Mouse (Mus musculus): ENCODE measurements around the gene Dicer1. TPM values are rescaled to one million over a fixed set of nuclear protein-coding genes. Genes with fewer than 3 reads are reported as not detected.

Gene Dicer1
- total and polyA plus RNA-seq, 3 experiments = 14.6 to 25.9 TPM; not detected in 1

DNA sequence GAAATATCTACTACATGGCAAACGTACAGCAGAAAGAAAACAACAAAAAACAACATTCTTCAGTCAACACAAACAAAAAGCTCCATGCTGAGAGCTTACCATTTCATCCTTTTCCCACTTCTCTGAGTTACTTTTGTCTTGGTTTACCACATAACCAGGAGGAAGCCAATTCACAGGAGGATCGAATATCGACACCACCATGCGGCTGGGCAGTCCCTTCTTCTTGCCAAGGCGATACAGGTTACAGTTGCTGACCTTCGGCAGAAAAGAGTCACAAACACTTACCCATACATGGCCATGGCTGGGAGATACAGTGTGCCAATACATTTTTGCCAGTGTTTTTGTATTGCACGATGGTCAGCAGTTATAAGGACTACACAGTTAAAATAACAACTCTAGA is 51.5 kb downstream of the Dicer1 start:
- TF ChIP-seq EP300 (IDR thresholded peaks at IDR 0.05; ENCODE audit: low read depth in 1 of 2, low read length in 2 of 2) = no peak
- TF ChIP-seq ELF1 (IDR thresholded peaks at IDR 0.05; ENCODE audit: low read depth, low read length) = no peak
- no peak for TF ChIP-seq GABPA (IDR thresholded peaks at IDR 0.05; ENCODE audit: low read depth, low read length)
- no peak for TF ChIP-seq TCF12 (IDR thresholded peaks at IDR 0.05; ENCODE audit: low read depth, low read length)
- TF ChIP-seq HCFC1 (IDR thresholded peaks at IDR 0.05; ENCODE audit: low read depth, low read length) = no peak
- Histone ChIP-seq H3K79me2 (ENCODE audit: control insufficient read depth, insufficient read depth, low read length, poor library complexity) (no peaks in the 10 kb centered on the region), H3K9me3 (replicated peaks; ENCODE audit: insufficient read depth, low read length) (no peaks in the 10 kb centered on the region), H3K4me1 (ENCODE audit: control insufficient read depth in 1 of 2, insufficient read depth in 2 of 2, low read length in 2 of 2) (peaks cover 0 to 2% of the 10 kb centered on the region in 2 experiments; a peak in 2 of 4 replicates), H3K4me3 (ENCODE audit: control insufficient read depth in 1 of 2, insufficient read depth in 1 of 2, low read depth in 2 of 2, low read length in 2 of 2) (no peak overlapping the region), H3K9ac (ENCODE audit: control insufficient read depth, low read depth, low read length, poor library complexity, severe bottlenecking) (no peak overlapping the region), H3K27me3 (ENCODE audit: control insufficient read depth in 1 of 2, insufficient read depth in 2 of 2, low read length in 2 of 2) (no peaks in the 10 kb centered on the region), H3K36me3 (ENCODE audit: control insufficient read depth in 1 of 2, insufficient read depth in 2 of 2, low read length in 2 of 2) (peaks cover 0 to 17% of the 10 kb centered on the region in 2 experiments; a peak in 2 of 4 replicates), H3K27ac (ENCODE audit: control insufficient read depth, low read depth, low read length) (no peak overlapping the region)
- no peak for DNase-seq (ENCODE audit: low read depth, low spot score)

DNA sequence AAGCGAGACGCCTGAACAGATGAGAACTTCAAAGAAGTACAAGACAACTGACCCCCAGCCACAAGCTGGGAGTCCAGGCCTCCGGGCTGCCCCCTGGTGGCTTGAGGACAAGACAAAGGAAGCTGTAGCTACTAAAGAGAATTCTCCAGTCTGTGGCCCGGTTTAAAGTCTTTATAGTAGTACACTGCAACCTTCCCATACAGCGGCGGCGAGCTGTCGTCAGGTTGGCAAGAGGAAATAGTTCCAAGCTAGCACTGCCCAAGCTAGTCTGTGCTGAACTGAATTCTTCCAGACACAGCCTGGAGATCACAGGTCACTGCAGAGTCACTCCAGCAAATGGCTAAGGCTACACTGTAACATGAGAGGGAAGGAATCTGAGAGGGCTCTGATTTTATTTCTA is 52.0 kb downstream of the Dicer1 start:
- Histone ChIP-seq H3K4me3 (ENCODE audit: control insufficient read depth in 1 of 2, insufficient read depth in 1 of 2, low read depth in 2 of 2, low read length in 2 of 2) (no peak overlapping the region), H3K27me3 (ENCODE audit: control insufficient read depth in 1 of 2, insufficient read depth in 2 of 2, low read length in 2 of 2) (no peaks in the 10 kb centered on the region), H3K9me3 (replicated peaks; ENCODE audit: insufficient read depth, low read length) (no peaks in the 10 kb centered on the region), H3K36me3 (ENCODE audit: control insufficient read depth in 1 of 2, insufficient read depth in 2 of 2, low read length in 2 of 2) (peaks cover 0 to 14% of the 10 kb centered on the region in 2 experiments; a peak in 1 of 4 replicates), H3K27ac (ENCODE audit: control insufficient read depth, low read depth, low read length) (no peak overlapping the region), H3K4me1 (ENCODE audit: control insufficient read depth in 1 of 2, insufficient read depth in 2 of 2, low read length in 2 of 2) (peaks cover 0 to 2% of the 10 kb centered on the region in 2 experiments; a peak in 2 of 4 replicates), H3K79me2 (ENCODE audit: control insufficient read depth, insufficient read depth, low read length, poor library complexity) (no peaks in the 10 kb centered on the region), H3K9ac (ENCODE audit: control insufficient read depth, low read depth, low read length, poor library complexity, severe bottlenecking) (no peak overlapping the region)
- DNase-seq (ENCODE audit: low read depth, low spot score) = peak; percentile 21
- TF ChIP-seq SMC3 (IDR thresholded peaks at IDR 0.05; ENCODE audit: low read depth, low read length) (peak; percentile 32), CTCF (IDR thresholded peaks at IDR 0.05 in 2 of 3, conservative IDR thresholded peaks at IDR 0.05 in 1 of 3; ENCODE audit: control insufficient read depth in 1 of 3, insufficient read depth in 1 of 3, low read depth in 2 of 3, low read length in 3 of 3, poor library complexity in 1 of 3, severe bottlenecking in 1 of 3) (peak in 2 of 3 experiments; percentile 37 to 63; a peak in 5 of 6 replicates), ZKSCAN1 (IDR thresholded peaks at IDR 0.05; ENCODE audit: low read depth, low read length) (no peak)

DNA sequence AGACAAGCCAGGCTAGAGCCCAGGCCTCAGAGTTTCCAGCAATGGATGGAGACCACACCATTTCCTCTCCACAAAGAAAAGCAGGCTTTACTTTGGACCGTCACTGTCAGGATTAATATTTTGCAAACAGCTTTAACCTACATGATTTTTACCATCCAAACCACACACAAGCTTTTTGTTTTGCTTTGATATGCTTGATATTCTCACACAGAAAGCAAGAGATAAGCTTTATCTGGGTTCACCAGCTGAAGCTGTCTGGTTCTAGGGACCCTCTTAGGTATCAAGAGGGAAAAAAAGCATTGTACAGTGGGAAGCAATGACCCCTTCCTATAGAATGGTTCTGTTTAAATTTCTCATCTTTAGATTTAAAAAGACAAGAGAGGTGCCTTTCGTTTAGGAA is 56.2 kb downstream of the Dicer1 start:
- Histone ChIP-seq H3K79me2 (ENCODE audit: control insufficient read depth, insufficient read depth, low read length, poor library complexity) (no peaks in the 10 kb centered on the region), H3K36me3 (ENCODE audit: control insufficient read depth in 1 of 2, insufficient read depth in 2 of 2, low read length in 2 of 2) (peaks cover 0 to 6% of the 10 kb centered on the region in 2 experiments; a peak in 1 of 4 replicates)
- TF ChIP-seq MEF2A (IDR thresholded peaks at IDR 0.05; ENCODE audit: extremely low read depth, insufficient replicate concordance, low read depth, low read length, poor library complexity, severe bottlenecking) = no peak
- no peak for TF ChIP-seq UBTF (IDR thresholded peaks at IDR 0.05; ENCODE audit: borderline replicate concordance, insufficient read depth, low read depth, low read length)
- no peak for TF ChIP-seq KAT2A (conservative IDR thresholded peaks at IDR 0.05; ENCODE audit: low read depth, low read length)
- no peak for TF ChIP-seq MAX (IDR thresholded peaks at IDR 0.05; ENCODE audit: low read length)
- no peak for TF ChIP-seq NRF1 (IDR thresholded peaks at IDR 0.05; ENCODE audit: insufficient read depth, low read depth, low read length, poor library complexity, severe bottlenecking)
- TF ChIP-seq TAL1 (IDR thresholded peaks at IDR 0.05; ENCODE audit: low read length) = no peak
- no peak for TF ChIP-seq POLR2AphosphoS5 (IDR thresholded peaks at IDR 0.05; ENCODE audit: borderline replicate concordance, low read depth, low read length)
- no peak for TF ChIP-seq MYB (IDR thresholded peaks at IDR 0.05; ENCODE audit: low read depth, low read length)
- no peak for TF ChIP-seq ETS1 (IDR thresholded peaks at IDR 0.05; ENCODE audit: low read depth, low read length)
- no peak for TF ChIP-seq CHD1 (IDR thresholded peaks at IDR 0.05; ENCODE audit: low read depth, low read length)
- no peak for TF ChIP-seq CHD2 (IDR thresholded peaks at IDR 0.05; ENCODE audit: low read length)
- peak; percentile 57 for TF ChIP-seq RCOR1 (IDR thresholded peaks at IDR 0.05; ENCODE audit: low read depth, low read length)
- peak; percentile 63 for TF ChIP-seq TCF12 (IDR thresholded peaks at IDR 0.05; ENCODE audit: low read depth, low read length)
- no peak for TF ChIP-seq RAD21 (IDR thresholded peaks at IDR 0.05; ENCODE audit: low read depth, low read length)
- no peak for TF ChIP-seq ZNF384 (IDR thresholded peaks at IDR 0.05; ENCODE audit: low read depth, low read length)
- TF ChIP-seq ELF1 (IDR thresholded peaks at IDR 0.05; ENCODE audit: low read depth, low read length) = no peak
- TF ChIP-seq ZC3H11A (IDR thresholded peaks at IDR 0.05; ENCODE audit: low read depth, low read length) = no peak
- TF ChIP-seq MAZ (IDR thresholded peaks at IDR 0.05; ENCODE audit: low read depth, low read length) = no peak
- no peak for TF ChIP-seq ZKSCAN1 (IDR thresholded peaks at IDR 0.05; ENCODE audit: low read depth, low read length)
- TF ChIP-seq MXI1 (IDR thresholded peaks at IDR 0.05; ENCODE audit: low read depth, low read length) = no peak
- TF ChIP-seq EP300 (IDR thresholded peaks at IDR 0.05; ENCODE audit: low read depth in 1 of 2, low read length in 2 of 2) = peak in 1 of 2 experiments; percentile 19; a peak in 1 of 4 replicates

More for the DNA sequence above, 56.2 kb downstream of the Dicer1 start:
- peaks cover 0 to 2% of the 10 kb centered on the region in 2 experiments; a peak in 2 of 4 replicates for H3K4me1 ChIP-seq (ENCODE audit: control insufficient read depth in 1 of 2, insufficient read depth in 2 of 2, low read length in 2 of 2)
- no peak for DNase-seq (ENCODE audit: low read depth, low spot score)
- H3K27ac ChIP-seq (ENCODE audit: control insufficient read depth, low read depth, low read length) = no peak overlapping the region
- no peak overlapping the region for H3K4me3 ChIP-seq (ENCODE audit: control insufficient read depth in 1 of 2, insufficient read depth in 1 of 2, low read depth in 2 of 2, low read length in 2 of 2)
- H3K9ac ChIP-seq (ENCODE audit: control insufficient read depth, low read depth, low read length, poor library complexity, severe bottlenecking) = no peak overlapping the region
- H3K9me3 ChIP-seq (replicated peaks; ENCODE audit: insufficient read depth, low read length) = no peaks in the 10 kb centered on the region
- H3K27me3 ChIP-seq (ENCODE audit: control insufficient read depth in 1 of 2, insufficient read depth in 2 of 2, low read length in 2 of 2) = no peaks in the 10 kb centered on the region

Data from MEL (cell line).